Mouse (Mus musculus): ENCODE results near the gene Gm10643.

The Gm10643 gene

DNA sequence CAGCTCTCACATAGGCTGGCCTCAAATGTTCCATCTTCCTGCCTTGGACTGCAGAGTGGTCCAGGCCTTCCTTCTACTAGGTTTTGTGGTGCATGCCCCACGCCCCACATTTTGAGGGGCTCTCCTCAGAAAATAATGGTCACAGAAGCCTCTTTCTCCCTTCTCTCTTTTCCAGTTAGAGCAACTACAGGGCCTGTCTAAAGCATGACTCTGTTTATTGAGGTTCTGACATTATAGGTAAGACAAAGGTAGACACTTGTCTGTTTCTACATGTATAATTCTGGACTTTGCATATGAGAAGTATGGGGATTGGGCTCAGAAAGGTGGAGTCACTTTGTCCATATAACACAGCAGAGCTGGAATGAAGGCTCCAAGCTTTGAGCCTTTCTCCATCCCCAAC, at the start of gene Gm10643:
Gene Gm10643 (minus strand): TSS at position 101 of the 400 bp plus-strand sequence.
- DNase-seq: no peak

DNA sequence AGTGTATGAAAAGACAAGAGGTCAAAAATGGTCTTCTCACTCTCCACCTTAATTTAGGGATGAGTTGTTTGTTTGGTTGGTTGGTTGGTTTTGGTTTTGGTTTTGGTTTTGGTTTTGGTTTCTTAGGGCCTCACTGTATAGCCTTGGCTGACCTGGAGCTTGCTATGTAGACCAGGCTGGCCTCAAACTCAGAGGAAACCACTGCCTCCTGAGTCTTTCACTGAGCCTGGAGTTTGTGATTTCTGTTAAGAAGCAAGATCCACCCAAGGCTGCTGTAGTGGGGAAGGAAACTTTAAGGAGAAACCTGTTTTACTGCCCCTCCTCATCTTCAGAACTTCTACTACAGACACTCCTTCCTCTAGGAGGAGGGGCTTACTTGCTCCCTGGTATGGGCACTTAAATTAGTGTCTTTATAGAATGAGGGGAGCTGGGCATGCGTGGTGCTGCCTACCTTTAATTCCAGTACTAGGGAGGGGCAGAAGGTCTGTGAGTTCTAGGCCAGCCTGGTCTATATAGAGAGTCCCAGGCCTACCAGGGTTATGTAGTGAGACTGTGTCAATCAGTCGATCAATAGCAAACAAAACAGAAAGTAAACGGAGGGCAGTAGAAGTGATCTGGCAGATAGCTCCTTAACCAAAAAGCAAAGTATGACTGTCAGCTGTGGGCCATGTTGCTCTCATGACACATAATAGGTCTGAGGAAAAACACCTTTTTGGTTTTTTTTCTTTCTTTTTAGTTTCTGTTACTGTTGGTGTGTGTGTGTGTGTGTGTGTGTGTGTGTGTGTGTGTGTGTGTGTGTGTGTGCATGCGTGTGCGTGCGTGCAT, 41.5 kb upstream of the Gm10643 start:
- DNase-seq: no peak

DNA sequence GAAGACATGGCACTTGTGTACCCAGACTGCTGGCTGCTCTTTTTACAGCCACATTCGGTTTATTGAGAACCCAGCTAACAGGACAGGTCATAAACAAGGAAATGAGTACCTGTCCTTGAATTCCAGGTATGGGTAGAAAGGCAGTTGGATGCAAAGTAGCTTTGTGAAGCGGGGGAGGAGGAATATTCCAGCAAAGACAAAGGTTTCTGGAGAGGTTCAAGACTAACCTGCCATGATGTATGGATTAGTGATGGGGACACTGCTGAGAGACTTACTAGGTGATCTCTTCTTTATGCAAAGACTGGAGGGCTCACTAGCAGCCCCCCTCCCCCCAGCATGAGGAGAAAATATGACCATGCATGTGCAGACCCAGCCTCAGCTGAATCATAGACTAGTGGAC, 40.7 kb upstream of the Gm10643 start:
- DNase-seq: no peak

DNA sequence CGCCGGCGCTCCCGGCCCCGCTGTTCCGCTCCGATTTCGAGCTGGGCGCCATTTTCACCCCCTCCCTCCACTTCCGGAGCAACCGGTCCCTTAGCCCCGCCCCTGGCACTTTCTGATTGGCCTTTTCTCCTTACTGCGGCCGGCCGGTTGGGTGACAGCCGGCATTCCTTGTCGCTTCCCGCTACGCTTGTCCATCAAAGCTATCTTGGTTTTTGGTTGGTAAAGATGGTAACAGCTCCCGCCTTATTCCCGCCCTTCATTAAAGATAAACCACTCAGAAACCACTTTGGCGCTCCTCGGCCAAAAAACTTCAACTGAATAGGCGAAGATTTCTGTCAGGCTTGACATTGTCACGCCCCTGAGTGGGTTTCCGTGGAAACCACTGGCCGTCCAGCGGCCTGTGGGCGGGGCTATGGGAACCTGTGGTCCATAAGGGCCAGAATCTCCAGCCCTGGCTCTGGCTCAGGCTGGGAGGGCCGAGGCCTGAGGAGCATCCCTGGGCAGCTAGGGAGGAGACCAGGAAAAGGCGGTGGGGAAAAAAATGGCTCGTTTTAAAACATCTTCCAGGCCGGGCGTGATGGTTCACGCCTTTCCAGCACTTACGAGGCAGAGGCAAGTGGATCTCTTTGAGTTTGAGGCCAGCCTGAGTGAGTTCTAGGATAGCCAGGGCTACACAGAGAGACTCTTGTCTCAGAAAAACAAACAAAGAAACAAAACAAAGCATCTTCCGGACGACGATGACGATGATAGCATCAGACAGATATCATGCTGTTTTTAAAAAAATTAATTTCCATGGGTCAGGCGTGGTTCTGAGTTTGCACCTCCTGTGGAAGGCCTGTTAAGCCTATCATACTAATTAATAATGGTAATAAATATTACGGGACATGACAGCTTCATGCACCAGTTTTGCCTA, 40.0 kb upstream of the Gm10643 start, which contains the start of gene Dcaf15:
Gene Dcaf15 (minus strand): TSS at position 72 of the 913 bp plus-strand sequence.
- peak; percentile 99 for DNase-seq

DNA sequence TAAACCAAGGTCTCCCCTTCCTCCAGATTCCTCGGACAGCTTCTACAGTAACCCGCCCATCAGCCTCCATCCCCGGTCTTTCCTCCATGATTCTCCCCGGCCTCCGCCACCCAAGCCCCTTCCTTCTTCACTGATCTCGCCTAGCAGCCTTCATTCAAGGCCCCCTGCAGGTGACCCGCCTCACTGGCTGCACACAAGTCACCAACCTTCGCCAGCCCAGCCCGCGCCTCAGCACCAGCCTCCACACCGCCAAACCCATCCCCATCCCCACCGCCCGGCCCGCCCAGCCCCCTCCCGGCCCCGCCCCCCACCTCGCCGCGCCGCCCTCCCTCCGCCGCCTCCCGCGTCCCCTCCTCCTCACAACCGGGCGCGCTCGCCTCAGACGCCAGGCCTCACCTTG, 39.3 kb upstream of the Gm10643 start:
- peak; percentile 28 for DNase-seq

DNA sequence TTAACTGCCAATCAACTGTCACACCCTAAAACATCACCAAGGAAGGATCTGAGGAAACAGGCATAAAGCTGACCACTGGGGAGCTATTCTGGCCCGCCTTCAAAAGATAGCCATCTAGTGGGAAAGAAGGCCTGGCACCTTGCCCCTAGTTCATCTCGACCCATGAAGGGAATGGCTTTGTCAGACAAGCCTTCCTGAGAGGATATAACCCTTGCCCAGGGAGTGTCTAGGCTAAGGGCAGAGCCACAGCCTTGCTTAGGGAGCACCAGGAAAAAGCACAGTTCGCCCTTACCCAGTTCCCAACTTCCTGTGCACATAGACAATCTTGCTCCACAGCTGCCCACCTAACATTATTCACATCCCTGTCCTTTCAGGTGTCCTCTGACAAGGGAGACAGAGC, 38.7 kb upstream of the Gm10643 start:
- DNase-seq: no peak

DNA sequence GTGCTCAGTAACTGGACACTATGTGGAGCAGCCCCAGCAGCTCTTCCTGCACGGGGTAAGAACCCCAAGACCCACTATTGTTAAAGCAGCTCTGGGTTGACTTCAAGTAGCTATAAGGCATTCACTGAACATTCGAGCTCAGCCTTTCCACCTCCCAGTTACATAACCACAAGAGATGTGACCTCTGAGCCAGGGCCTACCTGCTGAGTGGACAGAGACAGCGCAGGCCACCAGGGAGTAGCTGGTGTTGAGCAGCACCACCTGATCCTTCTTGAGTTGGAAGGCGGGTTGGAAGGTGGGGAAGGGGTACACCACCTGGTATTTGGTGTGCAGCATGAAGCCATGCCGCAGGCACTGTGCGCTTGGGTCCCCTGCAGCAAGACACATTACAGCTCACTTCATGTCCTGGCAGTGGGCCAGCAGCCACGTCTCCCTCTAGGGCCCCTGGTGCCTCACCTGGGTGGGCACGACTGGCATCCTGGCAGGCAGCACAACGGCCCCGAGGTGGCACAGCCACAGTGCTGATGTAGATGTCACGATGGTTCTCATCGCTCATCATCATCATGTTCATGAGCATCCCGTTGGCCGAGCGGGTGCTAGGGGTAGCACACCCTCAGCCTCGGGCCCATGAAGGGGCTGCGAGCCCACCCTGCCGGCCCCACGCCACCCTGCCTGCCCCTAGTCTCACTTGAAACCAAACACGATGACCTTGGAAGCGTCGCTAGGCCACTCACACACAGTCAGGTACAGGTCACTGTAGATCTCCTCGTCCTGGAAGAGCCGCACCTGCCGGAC, 36.7 kb upstream of the Gm10643 start:
- no peak for DNase-seq

DNA sequence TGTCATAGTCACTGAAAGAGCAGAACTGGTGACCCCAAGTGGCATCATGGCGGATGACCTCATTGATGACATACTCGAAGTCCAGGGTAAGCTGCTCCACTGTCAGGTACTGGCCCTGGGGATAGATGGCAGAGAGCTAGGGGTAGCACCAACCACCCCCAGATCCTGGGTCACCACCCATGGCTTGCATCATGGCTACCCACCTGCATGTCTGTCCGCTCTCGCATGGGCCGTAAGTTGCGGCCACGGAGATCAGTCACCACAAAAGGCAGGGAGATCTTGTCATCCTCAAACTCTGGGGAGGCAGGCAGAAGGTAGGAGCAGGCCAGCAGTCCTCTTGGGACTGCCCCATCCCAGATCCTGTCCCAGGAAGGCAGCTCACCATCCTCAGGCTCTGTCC, 33.4 kb upstream of the Gm10643 start:
- no peak for DNase-seq

DNA sequence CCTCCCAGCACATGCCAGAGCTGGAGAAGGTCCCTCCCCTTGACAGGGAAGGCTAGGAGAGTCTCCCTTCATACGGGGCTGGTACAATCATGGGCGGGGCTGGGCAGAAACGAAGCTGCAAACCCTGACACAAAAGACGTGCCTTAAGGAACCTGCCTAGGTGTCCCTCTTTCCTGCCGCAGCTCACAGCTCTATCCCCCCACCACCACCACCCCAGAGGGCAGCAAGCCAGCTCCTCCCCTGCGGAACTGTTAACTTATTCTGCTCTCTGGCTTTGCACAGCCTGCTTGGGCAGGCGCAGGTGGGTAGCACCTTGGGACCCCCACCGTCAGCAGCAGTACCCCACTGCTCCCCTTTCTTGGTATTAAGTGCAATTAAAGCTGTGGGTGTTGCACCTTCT, 31.1 kb upstream of the Gm10643 start:
- DNase-seq: no peak

DNA sequence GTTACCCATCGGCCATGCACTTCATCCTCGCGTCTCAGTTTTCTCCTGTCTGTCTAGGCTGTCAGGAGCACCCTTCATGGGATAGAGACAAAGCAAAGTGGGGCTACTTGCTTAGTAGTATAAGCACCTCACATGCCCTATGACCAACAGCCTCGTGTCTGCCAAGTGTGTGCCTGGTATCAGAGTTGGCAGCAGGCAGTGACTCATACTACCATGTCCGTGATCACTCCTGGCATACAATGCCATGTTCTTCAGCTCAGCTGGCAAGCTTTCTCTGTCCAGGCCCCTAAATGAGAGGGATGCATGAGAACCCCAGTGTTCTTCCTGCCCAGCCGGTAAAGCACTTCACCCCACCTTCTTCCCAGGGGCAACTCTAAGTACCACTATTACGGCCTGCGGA, 25.6 kb upstream of the Gm10643 start:
- DNase-seq: no peak

DNA sequence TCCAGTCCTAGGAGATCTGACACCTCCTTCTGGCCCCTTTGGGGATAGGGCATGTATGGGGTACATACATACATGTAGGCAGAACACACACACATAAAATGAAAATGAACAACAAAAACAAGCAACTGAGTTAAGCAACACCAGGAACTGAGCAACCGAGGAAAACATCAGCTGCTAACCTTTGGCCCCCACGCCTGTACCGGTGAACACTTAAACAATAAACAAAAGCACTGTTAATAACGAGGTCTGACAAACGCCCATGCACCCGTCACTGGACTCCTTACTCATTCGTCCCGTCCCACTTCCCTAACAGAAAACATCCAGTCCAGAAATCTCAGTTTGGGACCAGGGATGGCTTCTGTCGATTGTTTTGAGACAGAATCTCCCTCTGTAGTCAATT, 24.3 kb upstream of the Gm10643 start:
- no peak for DNase-seq

DNA sequence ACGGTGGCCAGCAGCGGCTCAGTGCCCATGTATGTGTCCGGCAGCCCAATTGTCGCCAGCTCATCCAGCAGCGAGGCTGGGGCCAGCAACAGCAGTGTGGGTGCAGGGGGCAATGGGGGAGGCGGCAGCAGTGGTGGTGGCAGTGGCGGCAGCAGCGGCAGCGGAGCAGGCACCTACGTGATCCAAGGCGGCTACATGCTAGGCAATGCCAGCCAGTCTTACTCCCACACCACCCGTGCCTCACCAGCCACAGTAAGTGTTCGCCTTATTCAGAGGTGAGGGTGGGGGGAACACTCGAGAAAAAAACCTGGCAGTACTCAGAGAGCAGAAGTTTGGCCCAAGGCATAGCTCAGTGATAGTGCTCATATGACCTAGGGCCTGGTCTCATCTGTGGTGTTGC, 22.9 kb upstream of the Gm10643 start:
- DNase-seq: peak; percentile 45

DNA sequence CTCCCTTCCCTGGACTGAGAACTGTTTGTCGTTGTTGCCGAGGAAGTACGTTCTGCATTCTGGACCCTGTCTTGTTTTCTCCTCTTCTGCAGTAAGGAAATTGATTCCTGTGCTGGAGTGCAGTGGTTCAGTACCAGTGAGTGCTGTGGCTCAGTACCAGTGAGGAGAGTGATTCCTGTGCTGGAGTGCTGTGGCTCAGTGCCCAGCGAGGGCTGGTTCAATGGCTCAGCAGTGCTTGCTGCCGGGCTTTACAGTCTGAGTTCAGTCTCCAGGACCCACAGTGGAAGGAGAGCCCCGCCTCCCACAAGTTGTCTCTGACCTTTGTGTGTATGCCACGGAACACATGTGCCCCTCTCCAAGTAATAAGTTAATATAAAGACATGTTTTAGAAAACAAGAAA, 22.2 kb upstream of the Gm10643 start:
- DNase-seq: no peak

DNA sequence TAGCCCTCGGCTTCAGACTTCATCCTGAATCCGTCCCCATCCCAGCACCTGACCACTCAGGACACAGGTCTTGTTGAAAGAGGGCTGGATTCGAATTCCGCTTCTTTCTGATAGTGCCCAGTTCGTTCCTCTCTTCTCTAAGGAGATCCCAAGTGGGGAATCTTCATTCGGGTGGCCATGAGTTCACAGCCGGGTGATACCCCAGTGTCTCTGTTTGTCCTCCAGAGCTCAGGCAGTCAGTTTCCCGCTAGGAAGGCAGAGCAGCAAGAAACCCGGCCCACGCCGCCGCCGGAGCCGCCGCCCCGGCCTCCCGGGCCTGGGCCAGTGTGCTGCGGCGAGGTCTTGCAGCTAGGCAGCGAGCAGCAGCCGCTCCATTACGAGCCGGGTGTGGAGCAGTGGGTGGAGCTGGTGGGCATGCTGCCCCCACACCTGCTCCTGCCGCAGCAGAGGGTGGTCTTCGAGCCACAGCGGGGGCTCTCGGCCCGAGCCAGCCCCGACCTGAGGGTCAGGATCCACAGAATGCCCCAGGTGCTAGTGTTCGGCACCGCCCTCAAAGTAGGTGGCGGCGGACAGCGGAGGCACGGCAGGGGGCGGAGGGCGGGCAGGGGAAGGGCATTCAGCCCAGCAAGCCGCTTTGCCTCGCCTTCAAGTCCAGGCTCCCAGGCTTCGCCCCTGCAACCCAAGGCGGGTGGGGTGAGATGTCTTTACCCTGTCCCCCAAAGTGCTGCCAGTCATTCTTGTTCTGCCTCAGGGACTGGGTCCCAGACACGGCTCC, 19.6 kb upstream of the Gm10643 start:
- DNase-seq: no peak

DNA sequence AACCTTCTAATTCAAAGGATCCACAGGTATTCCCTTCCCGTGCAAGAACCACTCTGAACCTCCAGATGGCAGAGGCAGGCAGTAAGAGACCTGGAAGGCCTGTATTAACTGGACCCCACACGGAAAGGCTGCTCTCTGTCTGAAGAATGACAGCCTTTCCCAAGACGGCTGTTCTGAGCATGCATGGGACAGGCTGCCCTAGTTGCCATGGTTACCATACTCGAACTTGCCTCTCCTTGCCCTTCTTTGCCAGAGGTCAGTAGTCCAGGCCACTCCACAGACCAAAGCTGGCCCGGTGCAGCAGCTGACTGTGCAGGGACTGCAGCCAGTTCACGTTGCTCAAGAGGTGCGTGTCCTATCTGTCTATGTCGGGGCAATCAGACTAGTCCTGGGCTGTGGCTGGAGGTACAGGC, 18.9 kb upstream of the Gm10643 start:
- DNase-seq: no peak

DNA sequence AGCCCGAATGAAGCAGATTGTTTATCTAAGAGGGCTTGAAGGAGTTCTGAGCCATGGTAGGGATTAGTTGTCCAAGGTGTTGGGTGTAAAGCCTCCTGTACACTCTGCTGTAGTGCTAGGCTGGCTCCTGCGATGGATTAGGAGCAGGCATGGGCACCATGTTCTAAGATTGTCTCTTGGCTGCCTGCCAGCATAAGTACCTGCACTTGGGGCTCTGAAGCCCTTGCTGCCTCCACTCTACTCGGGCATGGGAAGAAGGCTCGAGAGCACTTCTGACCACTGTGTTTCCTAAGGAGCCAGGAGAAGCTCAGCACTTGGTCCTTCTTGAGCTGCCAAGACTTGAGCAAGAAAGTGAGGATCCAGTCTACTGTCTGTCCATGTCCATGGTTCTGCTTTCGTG, 14.3 kb upstream of the Gm10643 start:
- no peak for DNase-seq

DNA sequence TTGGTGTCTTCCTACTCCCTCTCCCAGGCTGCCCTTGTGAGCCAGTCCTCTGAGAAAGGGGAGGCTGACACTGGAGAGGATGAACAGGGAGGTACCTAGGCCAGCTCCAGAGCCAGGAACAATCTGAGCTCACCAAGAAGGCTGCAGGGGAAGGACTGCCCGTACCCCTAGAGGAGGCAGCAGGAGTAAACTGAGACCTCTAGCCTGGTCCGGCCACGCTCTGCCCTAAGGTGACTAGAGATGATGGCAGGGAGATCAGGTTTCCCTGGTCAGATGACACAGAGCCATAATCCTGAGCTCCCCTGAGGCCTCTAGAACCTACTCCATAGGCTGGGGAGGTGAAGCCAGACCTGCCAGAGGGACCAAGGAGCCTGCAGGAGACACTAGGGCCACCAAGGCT, 11.9 kb upstream of the Gm10643 start:
- DNase-seq: no peak

DNA sequence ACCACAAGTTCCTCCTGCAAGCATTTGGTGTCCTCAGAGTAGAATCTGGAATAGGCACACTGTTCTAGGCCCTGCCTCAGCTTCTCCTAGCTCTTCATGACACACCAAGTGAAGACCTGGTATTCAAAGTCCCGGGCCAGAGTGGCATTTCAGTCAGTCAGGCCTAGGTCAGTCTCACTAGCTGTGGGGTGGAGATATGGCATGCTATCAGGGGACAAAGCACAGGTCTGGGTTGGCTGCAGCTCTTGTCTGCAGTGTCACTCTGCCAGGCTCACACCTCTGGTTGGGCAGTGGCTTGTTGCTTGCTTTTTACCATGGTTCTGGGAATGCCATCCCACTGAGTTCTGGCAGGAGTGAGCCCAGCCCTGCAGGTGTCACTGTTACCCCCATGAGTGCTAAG, 11.5 kb upstream of the Gm10643 start:
- no peak for DNase-seq

DNA sequence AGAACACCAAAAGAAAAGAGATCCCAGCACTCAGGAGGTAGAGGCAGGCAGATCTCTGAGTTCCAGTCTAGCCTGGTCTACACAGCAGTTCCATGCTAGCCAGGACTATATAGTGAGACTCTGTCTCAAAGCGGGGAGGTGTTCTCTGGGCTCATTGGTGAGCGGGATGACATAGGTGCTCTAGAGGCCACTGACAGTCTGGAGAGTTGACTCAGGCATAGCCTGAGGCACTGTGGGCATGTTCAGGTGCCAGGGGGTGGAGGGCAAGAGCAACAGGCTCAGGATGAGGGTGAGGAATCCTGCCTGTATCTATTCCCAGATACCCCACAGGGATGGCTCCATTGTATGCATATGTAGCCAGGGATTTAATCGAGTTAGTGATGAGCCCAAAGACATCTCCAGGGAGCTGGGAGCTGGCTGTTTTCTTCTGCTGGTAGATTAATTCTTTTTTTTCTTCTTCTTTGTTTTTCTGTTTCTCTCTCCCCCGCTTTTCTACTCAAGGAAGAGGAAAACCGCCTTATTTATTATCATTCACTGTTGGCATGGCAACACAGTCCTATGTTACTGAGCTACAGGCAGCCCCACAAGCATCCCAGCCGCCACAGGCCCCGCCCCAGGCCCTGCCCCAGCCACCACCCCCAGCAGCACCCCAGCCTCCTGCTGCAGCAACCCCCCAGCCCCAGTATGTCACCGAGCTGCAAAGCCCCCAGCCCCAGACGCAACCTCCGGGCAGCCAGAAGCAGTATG, 8.5 kb upstream of the Gm10643 start:
- DNase-seq: no peak

DNA sequence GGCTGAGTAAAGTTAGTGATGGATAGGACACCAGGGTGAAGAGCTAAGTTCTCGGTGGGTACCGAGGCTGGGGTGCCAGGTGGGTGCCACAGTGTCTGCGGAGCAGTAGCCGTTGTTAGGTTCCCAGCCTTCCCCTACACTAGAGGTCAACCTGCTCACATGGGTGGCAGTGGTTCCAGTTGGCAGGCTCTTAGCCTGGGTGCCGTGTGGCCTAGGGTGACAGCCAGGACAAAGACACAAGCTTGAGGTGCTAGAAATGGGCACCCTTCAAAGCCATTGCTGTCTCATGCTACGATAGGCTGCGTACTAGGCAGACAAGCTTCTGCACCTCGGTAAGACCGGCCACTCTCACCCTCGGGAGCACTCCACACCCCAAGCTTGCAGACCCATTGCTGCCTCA, 7.4 kb upstream of the Gm10643 start:
- DNase-seq: no peak

DNA sequence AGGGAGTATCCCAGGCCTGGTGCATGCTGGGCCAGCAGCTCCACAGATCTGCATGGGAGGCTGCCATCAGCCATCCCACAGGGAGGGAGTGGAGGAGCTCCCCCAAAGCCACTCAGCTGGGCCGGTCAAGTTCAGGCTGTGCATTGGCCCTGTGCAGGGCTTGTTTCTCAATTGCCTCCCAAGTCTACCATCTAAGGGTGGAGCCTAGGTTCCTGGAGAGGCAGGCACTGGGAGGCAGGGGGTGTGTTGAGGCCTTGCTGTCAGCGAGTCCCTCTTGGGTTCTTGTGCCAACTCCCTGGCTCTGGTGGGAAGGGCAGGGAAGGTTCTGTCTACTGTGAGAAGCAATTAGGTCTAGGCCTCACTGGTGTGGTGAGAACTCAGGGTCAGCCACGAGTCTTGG, 7.0 kb upstream of the Gm10643 start:
- no peak for DNase-seq

DNA sequence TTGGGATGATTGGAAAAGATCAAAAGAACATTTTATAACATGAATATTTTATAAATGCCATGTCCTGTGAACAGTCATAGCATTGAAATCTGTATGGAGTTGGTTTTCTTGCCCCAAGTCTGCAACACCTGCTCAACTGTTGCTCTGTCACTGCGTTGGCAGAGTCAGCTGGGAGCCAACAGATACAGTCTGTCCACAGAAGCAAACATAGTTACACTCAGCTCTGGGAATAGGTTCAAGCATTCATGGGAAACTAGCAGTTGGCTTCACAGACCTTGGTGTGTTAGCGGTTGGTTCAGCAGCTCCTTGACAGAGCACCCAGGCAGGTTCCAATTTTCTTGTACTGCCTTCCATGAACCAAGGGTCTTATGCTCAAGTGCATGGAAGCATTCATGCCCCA, 5.7 kb upstream of the Gm10643 start:
- peak; percentile 80 for DNase-seq

All from right cerebral cortex, adult 18-20 months (tissue).